ENCODE assay signal across 22 mouse cellular contexts in the genomic region with DNA sequence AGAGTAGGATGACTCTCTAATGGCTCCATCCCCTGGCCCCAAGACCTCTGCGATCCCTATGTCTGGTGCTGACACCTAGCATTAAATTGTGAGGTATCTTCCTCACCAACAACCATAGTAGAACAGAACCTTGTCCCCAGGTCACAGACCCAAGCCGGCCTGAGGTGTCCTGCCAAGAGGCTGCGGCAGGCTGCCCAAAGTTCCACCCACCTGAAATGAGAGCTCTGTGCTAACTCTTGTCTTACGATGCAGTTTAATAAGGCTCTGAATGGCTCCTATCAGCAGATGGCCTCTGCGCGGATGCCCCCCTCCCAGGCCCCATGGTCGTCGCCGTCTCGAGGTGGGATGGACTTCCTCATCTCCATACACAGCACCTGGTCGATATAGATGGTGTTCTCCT. TPM values are rescaled to one million over a fixed set of nuclear protein-coding genes. Genes with fewer than 3 reads are reported as not detected.
DNase-seq lines count a peak whose midpoint lies in the region; ATAC-seq and TF ChIP-seq lines count a peak whose summit lies in the region.
"Had no signal": no experiment of that assay in that cellular context is flagged by ENCODE, and none has a peak within 500 bp of the region (broad histone marks: within the 10 kb centered on the region; RNA-seq: fewer than 3 reads in every experiment).

No protein-coding gene starts in this region.

- H3K9me3 ChIP-seq in midbrain, postnatal 0 days (ENCODE audit: low read length), result no peaks in the 10 kb centered on the region
- no peaks in the 10 kb centered on the region for H3K9me3 ChIP-seq in midbrain, embryonic 11.5 days (ENCODE audit: control insufficient read depth, low read length)
- H3K9me3 ChIP-seq: embryonic facial prominence, embryonic 10.5 days; forebrain, embryonic 13.5 days; G1E; hindbrain, embryonic 10.5 days had no signal

- intact Hi-C loops in heart, postnatal 14 days (cut with DNase I), result loop anchor here (1.0 kb wide), 1 partner anchor 84 kb away; no protein-coding TSS in a partner anchor

- DNase-seq in heart, adult 11 months, result peak; percentile 88
- DNase-seq in heart, postnatal 14 days, result no peak
- peak; percentile 77 for DNase-seq in kidney, adult 2 months
- DNase-seq in kidney, postnatal 10 days, result no peak
- DNase-seq in midbrain, postnatal 0 days (ENCODE audit: low spot score), result no peak
- no peak for DNase-seq in midbrain, embryonic 11.5 days (ENCODE audit: low spot score, missing footprints)
- DNase-seq in kidney, postnatal 36 days, result peak; percentile 36 to 71
- DNase-seq: adrenal gland, adult 8-10 months; cerebellum, adult 2 months had no signal

- no peak for TF ChIP-seq CTCF in kidney, adult 2 months (conservative IDR thresholded peaks at IDR 0.05; ENCODE audit: insufficient read depth, insufficient read length, low read depth, low read length)
- TF ChIP-seq CTCF in midbrain, postnatal 0 days (IDR thresholded peaks at IDR 0.05), result no peak

- no peak overlapping the region for H3K4me3 ChIP-seq in kidney, adult 2 months (ENCODE audit: insufficient read depth, low read depth, low read length)
- no peak overlapping the region for H3K4me3 ChIP-seq in midbrain, postnatal 0 days (ENCODE audit: low read depth, low read length)
- H3K4me3 ChIP-seq in midbrain, embryonic 11.5 days (ENCODE audit: low read depth, low read length), result no peak overlapping the region
- H3K4me3 ChIP-seq: embryonic facial prominence, embryonic 10.5 days; forebrain, embryonic 13.5 days; hindbrain, embryonic 10.5 days had no signal

- no peaks in the 10 kb centered on the region for H3K27me3 ChIP-seq in kidney, adult 2 months (replicated peaks; ENCODE audit: control insufficient read depth, insufficient read depth, low read length)
- no peaks in the 10 kb centered on the region for H3K27me3 ChIP-seq in midbrain, postnatal 0 days (ENCODE audit: insufficient read depth, low read length)
- no peaks in the 10 kb centered on the region for H3K27me3 ChIP-seq in midbrain, embryonic 11.5 days (ENCODE audit: control insufficient read depth, insufficient read depth, low read length)
- H3K27me3 ChIP-seq: forebrain, embryonic 13.5 days had no signal

- ATAC-seq in midbrain, postnatal 0 days (ENCODE audit: low FRiP score), result no peak
- ATAC-seq in midbrain, embryonic 11.5 days (ENCODE audit: low FRiP score), result no peak
- ATAC-seq: forebrain, embryonic 13.5 days had no signal

- H3K9ac ChIP-seq in midbrain, postnatal 0 days (replicated peaks; ENCODE audit: low read length, poor library complexity, severe bottlenecking), result 0 out of 2 replicates have a peak overlapping the region, but pooled peaks have one; percentile 5
- H3K9ac ChIP-seq in midbrain, embryonic 11.5 days (ENCODE audit: low read length), result no peak overlapping the region
- H3K9ac ChIP-seq: forebrain, embryonic 13.5 days; forebrain, postnatal 0 days; hindbrain, embryonic 14.5 days had no signal

- no peak for TF ChIP-seq POLR2A in kidney, adult 2 months (IDR thresholded peaks at IDR 0.05; ENCODE audit: low read depth, low read length)

- no peak overlapping the region for H3K27ac ChIP-seq in kidney, adult 2 months (ENCODE audit: insufficient read depth, low read depth, low read length)
- no peak overlapping the region for H3K27ac ChIP-seq in midbrain, postnatal 0 days (ENCODE audit: low read depth, low read length)
- H3K27ac ChIP-seq in midbrain, embryonic 11.5 days (ENCODE audit: low read depth, low read length), result no peak overlapping the region
- H3K27ac ChIP-seq: embryonic facial prominence, embryonic 10.5 days; forebrain, embryonic 13.5 days; hindbrain, embryonic 10.5 days; hindbrain, embryonic 14.5 days had no signal

- 82% methylated on average over 11 of the region's 11 CpGs for WGBS in kidney, adult 2 months
- WGBS in midbrain, postnatal 0 days, result 91% methylated on average over 11 of the region's 11 CpGs
- 89% methylated on average over 11 of the region's 11 CpGs for WGBS in midbrain, embryonic 11.5 days

- no peak overlapping the region for H3K4me2 ChIP-seq in midbrain, postnatal 0 days (ENCODE audit: low read depth, low read length, poor library complexity, severe bottlenecking)
- no peak overlapping the region for H3K4me2 ChIP-seq in midbrain, embryonic 11.5 days
- H3K4me2 ChIP-seq: forebrain, embryonic 13.5 days; hindbrain, embryonic 14.5 days had no signal

- H3K4me1 ChIP-seq in kidney, adult 2 months (ENCODE audit: control insufficient read depth, insufficient read depth, low read length), result peaks cover 7% of the 10 kb centered on the region
- no peaks in the 10 kb centered on the region for H3K4me1 ChIP-seq in midbrain, postnatal 0 days (ENCODE audit: insufficient read depth, low read length)
- H3K4me1 ChIP-seq in midbrain, embryonic 11.5 days (ENCODE audit: control insufficient read depth, insufficient read depth, low read length), result no peaks in the 10 kb centered on the region

- no peaks in the 10 kb centered on the region for H3K36me3 ChIP-seq in kidney, adult 2 months (ENCODE audit: control insufficient read depth, insufficient read depth, low read length)
- H3K36me3 ChIP-seq in midbrain, postnatal 0 days (ENCODE audit: insufficient read depth, low read length), result no peaks in the 10 kb centered on the region
- H3K36me3 ChIP-seq in midbrain, embryonic 11.5 days (ENCODE audit: control insufficient read depth, insufficient read depth, low read length), result no peaks in the 10 kb centered on the region
- H3K36me3 ChIP-seq: embryonic facial prominence, embryonic 10.5 days; G1E; hindbrain, embryonic 10.5 days had no signal

RNA-seq across cellular contexts. Expression of gene Tekt1, which starts 17.8 kb away (rescaled TPM):
- under 1 TPM in 1 of 2 experiments, not detected in 1; 0.26 TPM for total RNA-seq in heart, postnatal 14 days (2021)
- polyA plus RNA-seq in kidney, adult 2 months (2012; rRNA removed), result 0.13 TPM in 1 of 2 replicates, not detected in the other
- 6.9 and 9.8 TPM in 2 replicates for total RNA-seq in midbrain, postnatal 0 days (2014; rRNA removed)
- polyA plus RNA-seq in midbrain, postnatal 0 days (2015; fragmentation: Nextera tagmentation; extraction: Ambion mirVana), result 7.4 and 10.3 TPM in 2 replicates
- polyA plus RNA-seq in midbrain, embryonic 11.5 days (2014; fragmentation: Nextera tagmentation; extraction: Ambion mirVana), result 4.2 and 5.3 TPM in 2 replicates
- total RNA-seq: G1E; heart, postnatal 25 days had no signal
- polyA plus RNA-seq: G1E had no signal

RNA-seq across cellular contexts. Expression of gene Fbxo39, which starts 30.2 kb away (rescaled TPM):
- total RNA-seq in heart, postnatal 14 days (2021), result not detected
- 0.07 and 0.11 TPM in 2 replicates for polyA plus RNA-seq in kidney, adult 2 months (2012; rRNA removed)
- total RNA-seq in midbrain, postnatal 0 days (2014; rRNA removed), result not detected in 2 replicates
- not detected in 2 replicates for polyA plus RNA-seq in midbrain, postnatal 0 days (2015; fragmentation: Nextera tagmentation; extraction: Ambion mirVana)
- polyA plus RNA-seq in midbrain, embryonic 11.5 days (2014; fragmentation: Nextera tagmentation; extraction: Ambion mirVana), result not detected in 2 replicates
- total RNA-seq: adrenal gland, adult 8-10 months; adrenal gland, postnatal 36 days; CH12.LX; forebrain, postnatal 0 days; gastrocnemius, postnatal 25 days; granulocyte monocyte progenitor cell, adult 5-6 weeks; heart, postnatal 25 days had no signal
- polyA plus RNA-seq: cerebellum, adult 2 months; embryonic facial prominence, embryonic 10.5 days; embryonic facial prominence, embryonic 14.5 days; forebrain, embryonic 13.5 days; forebrain, postnatal 0 days; G1E; heart, embryonic 14.5 days; hindbrain, embryonic 10.5 days; hindbrain, embryonic 14.5 days had no signal

RNA-seq across cellular contexts. Expression of gene Xaf1, which starts 43.1 kb away (rescaled TPM):
- total RNA-seq in heart, postnatal 14 days (2021), result 10 to 100 TPM in 1 of 2 experiments, 1 to 10 TPM in 1; 8.9 to 10.7 TPM
- polyA plus RNA-seq in kidney, adult 2 months (2012; rRNA removed), result 18.7 and 23.9 TPM in 2 replicates
- total RNA-seq in midbrain, postnatal 0 days (2014; rRNA removed), result 0.93 and 3.9 TPM in 2 replicates
- polyA plus RNA-seq in midbrain, postnatal 0 days (2015; fragmentation: Nextera tagmentation; extraction: Ambion mirVana), result 5.6 and 6.0 TPM in 2 replicates
- polyA plus RNA-seq in midbrain, embryonic 11.5 days (2014; fragmentation: Nextera tagmentation; extraction: Ambion mirVana), result 1.3 and 1.4 TPM in 2 replicates

Comparison
In these comparisons a context has a peak if more than half of its experiments do, and no peak if none do; other contexts are left out.
1. DNase-seq: peak in heart, adult 11 months (single experiment), kidney, adult 2 months (single experiment) and kidney, postnatal 36 days (2 of 2); none in heart, postnatal 14 days (0 of 2), kidney, postnatal 10 days (single experiment), midbrain, postnatal 0 days (single experiment) and midbrain, embryonic 11.5 days (single experiment).